Mouse (Mus musculus) heart, embryonic 14.5 days (tissue): ENCODE results near the gene Pik3r6. TPM values are rescaled to one million over a fixed set of nuclear protein-coding genes. Genes with fewer than 3 reads are reported as not detected.

Experiments used
- ATAC-seq: fragments of 200-750 bp; cut with Nextera tagmentation; 2 replicates; pipeline ENCODE4 v1.8.0; 2017; ENCODE audit warnings: low read depth, moderate TSS enrichment; ENCODE audit not compliant: insufficient number of reproducible peaks, insufficient read depth, low FRiP score
- H3K27ac ChIP-seq, 2 experiments: fragments of 200-500 bp in 1 of 2; fragments of 300-500 bp in 1 of 2; sonication (generic) in 1 of 2; replicated peaks in 1 of 2; 2 replicates each; pipeline ENCODE4 v1.5.1; 2012 to 2014; ENCODE audit warnings: low read depth in 2 of 2, low read length in 2 of 2, control low read depth in 1 of 2, mild to moderate bottlenecking in 1 of 2, mixed read lengths in 1 of 2; ENCODE audit not compliant: control insufficient read depth in 1 of 2, insufficient read depth in 1 of 2
- H3K27me3 ChIP-seq: fragments of 300-500 bp; sonication (generic); 2 replicates; pipeline ENCODE4 v1.6.1; 2014; ENCODE audit warnings: mild to moderate bottlenecking, low read length, control low read depth; ENCODE audit not compliant: control insufficient read depth, insufficient read depth
- H3K36me3 ChIP-seq: fragments of 300-500 bp; sonication (generic); 2 replicates; pipeline ENCODE4 v1.6.1; 2014; ENCODE audit warnings: mild to moderate bottlenecking, control low read depth, low read length, mixed read lengths; ENCODE audit not compliant: control insufficient read depth, insufficient read depth
- H3K4me1 ChIP-seq, 2 experiments: fragments of 200-500 bp in 1 of 2; fragments of 300-500 bp in 1 of 2; sonication (generic) in 1 of 2; 2 replicates each; pipeline ENCODE4 v1.6.1; 2012 to 2014; ENCODE audit warnings: low read length in 2 of 2, control low read depth in 1 of 2, mixed read lengths in 1 of 2; ENCODE audit not compliant: control insufficient read depth in 2 of 2, insufficient read depth in 2 of 2
- H3K4me2 ChIP-seq: fragments of 300-500 bp; sonication (generic); 2 replicates; pipeline ENCODE4 v1.6.1; 2014; ENCODE audit warnings: mild to moderate bottlenecking, low read length
- H3K4me3 ChIP-seq, 2 experiments: fragments of 200-500 bp in 1 of 2; fragments of 300-500 bp in 1 of 2; sonication (generic) in 1 of 2; 2 replicates each; pipeline ENCODE4 v1.5.1; 2012 to 2014; ENCODE audit warnings: low read length in 2 of 2, mild to moderate bottlenecking in 2 of 2, control low read depth in 1 of 2, low read depth in 1 of 2, moderate library complexity in 1 of 2; ENCODE audit not compliant: control insufficient read depth in 1 of 2, insufficient read depth in 1 of 2
- H3K9ac ChIP-seq: fragments of 300-500 bp; sonication (generic); 2 replicates; pipeline ENCODE4 v1.6.1; 2014; ENCODE audit warnings: mild to moderate bottlenecking, low read length
- H3K9me3 ChIP-seq: fragments of 300-500 bp; sonication (generic); 2 replicates; pipeline ENCODE4 v1.6.1; 2016; ENCODE audit warnings: low read length, control low read depth; ENCODE audit not compliant: control insufficient read depth
- WGBS: fragments of 180-500 bp; shearing (Covaris S2); extraction: QIAGEN DNeasy Blood & Tissue Kit; methylation state at CpG from one replicate; pipeline ENCODE4 v1.1.7; 2014; 5-methylcytosine and 5-hydroxymethylcytosine counted together
- polyA plus RNA-seq: library from polyadenylated mRNA; unstranded; fragments of >200 nt; fragmentation: Nextera tagmentation; extraction: Ambion mirVana; gene quantifications from 2 replicates; pipeline ENCODE4 v1.2.1, GENCODE M21; 2014

Gene Pik3r6
- polyA plus RNA-seq, 1 experiment from 2014 or later: 2.8 TPM

- no peak for ATAC-seq
- Histone ChIP-seq H3K4me2 (no peak overlapping the region), H3K9ac (no peak overlapping the region), H3K36me3 (no peaks in the 10 kb centered on the region), H3K4me1 (no peaks in the 10 kb centered on the region; a peak in 1 of 4 replicates), H3K4me3 (no peak overlapping the region), H3K9me3 (no peaks in the 10 kb centered on the region), H3K27ac (no peak overlapping the region), H3K27me3 (peaks cover 5% of the 10 kb centered on the region; the same call in 1 of the 2 replicates)
- WGBS: 56% methylated on average over 5 of the region's 5 CpGs
Observed at GRCm38 (mm10) chr11:68532773-68533172, 30.0 kb downstream of the Pik3r6 start.

GRCm38 (mm10) chr11:68533971-68534475 lies 31.2 kb downstream of the Pik3r6 start:
- Histone ChIP-seq H3K4me1 (no peaks in the 10 kb centered on the region; a peak in 1 of 4 replicates), H3K9me3 (no peaks in the 10 kb centered on the region), H3K4me3 (no peak overlapping the region), H3K4me2 (no peak overlapping the region), H3K27me3 (peaks cover 4% of the 10 kb centered on the region; the same call in 1 of the 2 replicates), H3K27ac (no peak overlapping the region), H3K36me3 (no peaks in the 10 kb centered on the region), H3K9ac (no peak overlapping the region)
- 73% methylated on average over 6 of the region's 6 CpGs for WGBS
- ATAC-seq: no peak

GRCm38 (mm10) chr11:68536026-68536425 lies 33.2 kb downstream of the Pik3r6 start:
- Histone ChIP-seq H3K4me2 (no peak overlapping the region), H3K4me1 (peaks cover 0 to under 1% of the 10 kb centered on the region in 2 experiments; a peak in 2 of 4 replicates), H3K4me3 (no peak overlapping the region), H3K27me3 (no peaks in the 10 kb centered on the region), H3K9ac (no peak overlapping the region), H3K36me3 (no peaks in the 10 kb centered on the region), H3K27ac (no peak overlapping the region), H3K9me3 (no peaks in the 10 kb centered on the region)
- WGBS: 21% methylated on average over 4 of the region's 4 CpGs
- ATAC-seq: no peak

GRCm38 (mm10) chr11:68536465-68536864 lies 33.6 kb downstream of the Pik3r6 start:
- 55% methylated on average over 4 of the region's 4 CpGs for WGBS
- Histone ChIP-seq H3K4me2 (no peak overlapping the region), H3K4me1 (peaks cover 0 to 2% of the 10 kb centered on the region in 2 experiments; a peak in 1 of 4 replicates), H3K36me3 (no peaks in the 10 kb centered on the region), H3K27me3 (no peaks in the 10 kb centered on the region), H3K4me3 (no peak overlapping the region), H3K9me3 (no peaks in the 10 kb centered on the region), H3K27ac (no peak overlapping the region), H3K9ac (no peak overlapping the region)
- ATAC-seq: no peak

GRCm38 (mm10) chr11:68539621-68540020 lies 36.8 kb downstream of the Pik3r6 start:
- no peak for ATAC-seq
- H3K4me3 ChIP-seq: no peak overlapping the region
- no peaks in the 10 kb centered on the region for H3K36me3 ChIP-seq
- H3K4me1 ChIP-seq: peaks cover 2% of the 10 kb centered on the region in 2 experiments
- WGBS: 50% methylated on average over 5 of the region's 5 CpGs
- H3K4me2 ChIP-seq: no peak overlapping the region
- H3K9ac ChIP-seq: no peak overlapping the region
- H3K9me3 ChIP-seq: no peaks in the 10 kb centered on the region
- no peaks in the 10 kb centered on the region for H3K27me3 ChIP-seq
- no peak overlapping the region for H3K27ac ChIP-seq

- Histone ChIP-seq H3K4me1 (peaks cover 17 to 28% of the 10 kb centered on the region in 2 experiments), H3K9me3 (no peaks in the 10 kb centered on the region), H3K27me3 (no peaks in the 10 kb centered on the region), H3K9ac (peak overlapping the region; percentile 27; the same call in 1 of the 2 replicates), H3K36me3 (no peaks in the 10 kb centered on the region), H3K4me3 (no peak overlapping the region), H3K4me2 (peak overlapping the region; percentile 21; the same call in 1 of the 2 replicates), H3K27ac (peak overlapping the region; percentile 49 to 75; a peak in 2 of 4 replicates)
- ATAC-seq: no peak; the same call in 1 of the 2 replicates
- 11% methylated on average over 8 of the region's 8 CpGs for WGBS
Observed at GRCm38 (mm10) chr11:68544554-68544953, 41.7 kb downstream of the Pik3r6 start.

GRCm38 (mm10) chr11:68545172-68545571 lies 42.4 kb downstream of the Pik3r6 start:
- no peaks in the 10 kb centered on the region for H3K27me3 ChIP-seq
- whole genome bisulfite sequencing: 25% methylated on average over 7 of the region's 7 CpGs
- peak overlapping the region; percentile 27; the same call in 1 of the 2 replicates for H3K9ac ChIP-seq
- H3K4me1 ChIP-seq: peaks cover 17 to 28% of the 10 kb centered on the region in 2 experiments
- H3K4me3 ChIP-seq: no peak overlapping the region
- no peaks in the 10 kb centered on the region for H3K9me3 ChIP-seq
- H3K36me3 ChIP-seq: no peaks in the 10 kb centered on the region
- ATAC-seq: no peak
- peak overlapping the region; percentile 21; the same call in 1 of the 2 replicates for H3K4me2 ChIP-seq
- H3K27ac ChIP-seq: peak overlapping the region; percentile 49 to 75
